Mouse (Mus musculus): ENCODE results near the gene Clspn.

DNA sequence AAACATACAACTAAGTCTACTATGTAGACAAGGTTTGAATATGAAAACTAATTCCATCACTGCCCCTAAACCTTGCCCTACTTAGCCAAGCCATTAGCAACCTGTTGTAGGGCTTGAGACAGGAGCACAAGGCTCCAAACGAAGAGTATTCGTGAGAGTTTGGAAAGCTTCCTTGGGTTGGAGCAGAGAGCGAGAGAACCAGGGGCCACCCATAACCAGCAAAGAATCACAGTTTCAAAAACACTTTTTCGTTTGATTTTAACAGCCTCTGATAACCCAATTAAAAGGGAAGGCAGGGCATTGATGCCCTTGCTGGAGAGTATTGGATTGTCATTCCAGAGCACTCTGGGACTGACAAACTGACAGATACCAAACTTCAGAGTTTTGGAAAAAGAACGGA is 24.4 kb upstream of the Clspn start:
- TF ChIP-seq CTCF (IDR thresholded peaks at IDR 0.05; ENCODE audit: low read depth, low read length) (no peak), TAL1 (conservative IDR thresholded peaks at IDR 0.05; ENCODE audit: low read depth, low read length) (no peak)

Measured in G1E (cell line).